Mouse (Mus musculus) activated CD4-positive, CD25-positive, alpha-beta regulatory T cell, adult 9 weeks (primary cell): ENCODE measurements around the gene Poldip2. TPM values are rescaled to one million over a fixed set of nuclear protein-coding genes. Genes with fewer than 3 reads are reported as not detected.

ENCODE experiments used
- polyA plus RNA-seq: library from polyadenylated mRNA; unstranded; fragments of 100-300 nt; shearing (Covaris generic); gene quantifications from one replicate; pipeline ENCODE4 v1.2.1, GENCODE M21; 2017

Poldip2 gene
- polyA plus RNA-seq: 32.9 TPM

GRCm38 (mm10) chr11:78512025-78512957 lies at the start of gene Poldip2, which contains the start of gene Tmem199:
Gene Poldip2 (plus strand): TSS chr11:78512193.
Gene Tmem199 (minus strand): TSS chr11:78512172.

GRCm38 (mm10) chr11:78465568-78466180 lies 46.3 kb upstream of the Poldip2 start, which contains the start of gene Slc46a1:
Gene Slc46a1 (plus strand): TSS chr11:78465697.

GRCm38 (mm10) chr11:78497544-78498522 lies 14.2 kb upstream of the Poldip2 start, which contains the start of gene Sarm1:
Gene Sarm1 (minus strand): TSS chr11:78497754.

GRCm38 (mm10) chr11:78499004-78499403 lies 13.0 kb upstream of the Poldip2 start, which contains the start of gene Vtn:
Gene Vtn (plus strand): TSS chr11:78499091.

GRCm38 (mm10) chr11:78502909-78503650 lies 8.9 kb upstream of the Poldip2 start, which contains the start of gene Sebox:
Gene Sebox (plus strand): TSS chr11:78503447.

GRCm38 (mm10) chr11:78536080-78536689 lies 24.2 kb downstream of the Poldip2 start, which contains the start of the genes Tnfaip1 and Ift20:
Gene Tnfaip1 (minus strand): TSS chr11:78536332.
Gene Ift20 (plus strand): TSS chr11:78536361.

GRCm38 (mm10) chr11:78550168-78551058 lies 38.4 kb downstream of the Poldip2 start, which contains the start of gene Tmem97:
Gene Tmem97 (minus strand): TSS chr11:78550777.

Other genes starting within 250 kb of the Poldip2 start
- 0.61 TPM for gene BC030499, start 221.4 kb upstream of the Poldip2 start, polyA plus RNA-seq
- gene Spag5, start 210.7 kb upstream of the Poldip2 start, polyA plus RNA-seq: 3.5 TPM
- 15.5 TPM for gene Aldoc, start 189.2 kb upstream of the Poldip2 start, polyA plus RNA-seq
- gene Pigs, start 183.8 kb upstream of the Poldip2 start, polyA plus RNA-seq: 132 TPM
- 30.6 TPM for gene Unc119, start 168.7 kb upstream of the Poldip2 start, polyA plus RNA-seq
- not detected for gene Foxn1, start 125.6 kb upstream of the Poldip2 start, polyA plus RNA-seq
- gene Slc13a2, start 90.0 kb upstream of the Poldip2 start, polyA plus RNA-seq: not detected
- gene Slc46a1, start 46.5 kb upstream of the Poldip2 start, polyA plus RNA-seq: 1.4 TPM
- gene Sarm1, start 14.4 kb upstream of the Poldip2 start, polyA plus RNA-seq: 0.38 TPM
- not detected for gene Vtn, start 13.1 kb upstream of the Poldip2 start, polyA plus RNA-seq
- gene Sebox, start 8.7 kb upstream of the Poldip2 start, polyA plus RNA-seq: not detected
- 43.3 TPM for gene Tmem199, start within 50 bp of the Poldip2 start, polyA plus RNA-seq
- 22.2 TPM for gene Tnfaip1, start 24.1 kb downstream of the Poldip2 start, polyA plus RNA-seq
- gene Ift20, start 24.2 kb downstream of the Poldip2 start, polyA plus RNA-seq: 116 TPM
- 12.8 TPM for gene Tmem97, start 38.6 kb downstream of the Poldip2 start, polyA plus RNA-seq
- 13.1 TPM for gene Nlk, start 185.2 kb downstream of the Poldip2 start, polyA plus RNA-seq
- 40.2 TPM for gene Ccnq, start 239.5 kb downstream of the Poldip2 start, polyA plus RNA-seq